Mouse (Mus musculus): Measurements from ENCODE around the gene Zim1.

The Zim1 gene

GRCm38 (mm10) chr7:6652151-6652550, 44.1 kb downstream of the Zim1 start:
- in situ Hi-C loops (cut with MboI; ENCODE audit: unreplicated experiment in 2 of 2): no loop called here

- in situ Hi-C loops (cut with MboI; ENCODE audit: unreplicated experiment in 2 of 2): no loop called here
Observed at GRCm38 (mm10) chr7:6651221-6651620, 45.0 kb downstream of the Zim1 start.

GRCm38 (mm10) chr7:6650526-6650925, 45.7 kb downstream of the Zim1 start:
- in situ Hi-C loops (cut with MboI; ENCODE audit: unreplicated experiment in 2 of 2): no loop called here

GRCm38 (mm10) chr7:6645821-6646220, 50.4 kb downstream of the Zim1 start:
- in situ Hi-C loops (cut with MboI; ENCODE audit: unreplicated experiment in 2 of 2): no loop called here

- in situ Hi-C loops (cut with MboI; ENCODE audit: unreplicated experiment in 2 of 2): no loop called here
Observed at GRCm38 (mm10) chr7:6638076-6638475, 58.2 kb downstream of the Zim1 start.

- in situ Hi-C loops (cut with MboI; ENCODE audit: unreplicated experiment in 2 of 2): no loop called here
Observed at GRCm38 (mm10) chr7:6636741-6637140, 59.5 kb downstream of the Zim1 start.

- in situ Hi-C loops (cut with MboI; ENCODE audit: unreplicated experiment in 2 of 2): no loop called here
Observed at GRCm38 (mm10) chr7:6635831-6636230, 60.4 kb downstream of the Zim1 start.
